Mouse (Mus musculus): ENCODE data around the gene Rad9a.

DNA sequence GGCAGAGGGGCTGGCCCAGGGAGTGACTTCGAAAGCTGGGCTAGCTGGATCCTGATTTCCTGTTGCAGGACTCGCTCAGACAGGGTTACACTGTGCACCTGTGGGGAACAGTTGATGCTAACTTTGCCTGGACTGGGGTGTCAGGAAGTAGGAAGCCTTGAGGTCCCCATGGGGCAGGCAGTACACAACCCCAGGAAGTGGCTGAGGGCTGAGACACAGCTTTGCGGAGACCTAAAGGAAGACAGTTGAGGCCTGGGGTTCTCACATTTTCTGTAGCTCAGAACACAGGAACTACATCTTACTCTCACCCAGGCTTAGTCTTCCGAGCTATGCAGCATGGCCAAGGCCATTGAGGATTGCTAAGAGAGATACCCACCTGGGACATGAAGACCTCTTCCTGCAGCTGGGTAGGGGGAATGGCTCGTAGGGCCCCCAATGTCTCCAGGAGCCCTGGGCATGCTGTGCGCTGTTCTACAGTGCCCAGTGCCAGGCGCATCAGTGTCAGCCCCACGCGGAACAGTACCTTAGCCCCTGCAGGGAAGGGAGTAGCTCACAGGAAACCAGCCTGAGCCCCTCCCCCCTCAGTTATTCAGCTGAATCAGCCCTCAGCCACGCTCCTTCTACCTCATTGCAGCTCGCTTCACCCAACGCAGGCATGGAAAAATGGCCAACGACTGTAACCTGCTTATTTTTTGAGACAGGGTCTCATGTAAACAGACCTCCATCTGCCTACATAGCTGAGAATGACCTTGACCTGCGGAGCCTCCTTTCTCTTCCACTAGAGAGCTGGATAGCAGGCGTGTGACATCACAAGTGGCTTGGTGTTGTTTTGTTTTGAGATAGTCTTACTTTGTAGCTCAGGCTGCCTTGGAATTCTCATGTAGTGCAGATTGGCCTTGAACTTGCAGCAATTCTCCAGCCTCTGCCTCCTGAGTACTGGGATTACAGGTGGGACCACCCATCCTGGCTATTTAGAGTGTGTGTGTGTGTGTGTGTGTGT is 16.2 kb downstream of the Rad9a start:
- TF ChIP-seq POLR2A (IDR thresholded peaks at IDR 0.05; ENCODE audit: borderline replicate concordance, control insufficient read depth, low read depth, low read length): 0 out of 2 replicates have a peak, but pooled peaks have one; percentile 5
- TF ChIP-seq CTCF (IDR thresholded peaks at IDR 0.05; ENCODE audit: control insufficient read depth, insufficient read depth, low read length): no peak

Data from bone marrow, adult 2 months (tissue).